Comparison of ENCODE assay signal across 9 mouse cellular contexts in the genomic region with DNA sequence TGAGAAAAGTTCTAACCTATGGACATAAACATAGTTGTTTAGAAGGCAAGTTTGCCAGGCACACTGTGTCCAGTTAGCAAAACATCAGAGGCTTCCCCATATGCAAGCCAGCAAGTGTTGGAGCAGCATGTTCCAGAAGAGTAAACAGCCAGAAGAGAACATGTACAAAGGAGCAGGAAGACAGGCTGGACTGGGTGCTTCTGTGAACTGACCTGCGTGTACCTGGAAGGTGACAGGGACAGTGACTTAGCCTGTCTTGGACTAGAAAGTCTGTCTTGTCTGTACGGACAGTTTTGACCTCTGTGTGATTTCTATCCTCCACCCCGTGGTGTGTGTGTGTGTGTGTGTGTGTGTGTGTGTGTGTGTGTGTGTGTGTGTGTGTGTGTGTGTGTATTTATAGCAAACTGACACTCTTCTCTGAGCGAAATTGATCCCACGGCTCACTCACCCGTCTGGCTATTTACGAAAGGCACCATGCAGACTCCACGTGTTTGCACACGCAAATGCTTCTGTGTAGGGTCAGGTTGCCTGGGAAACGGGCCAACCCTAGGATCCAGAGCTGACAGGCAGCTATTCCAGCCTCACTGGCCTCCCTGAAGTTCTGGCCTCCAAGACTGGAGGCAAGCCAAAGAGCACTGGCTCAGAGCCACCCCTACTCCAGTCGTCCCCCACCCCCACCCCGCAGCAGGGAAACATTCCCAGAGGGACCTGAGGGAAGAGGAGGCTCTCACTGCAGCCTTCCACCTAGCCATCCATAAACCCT. TPM values are rescaled to one million over a fixed set of nuclear protein-coding genes. Genes with fewer than 3 reads are reported as not detected.
DNase-seq lines count a peak whose midpoint lies in the region; ATAC-seq lines count a peak whose summit lies in the region.
"Had no signal": no experiment of that assay in that cellular context is flagged by ENCODE, and none has a peak within 500 bp of the region (broad histone marks: within the 10 kb centered on the region; RNA-seq: fewer than 3 reads in every experiment).

No protein-coding gene starts in this region.

- H3K36me3 ChIP-seq in hindbrain, embryonic 10.5 days, result no peaks in the 10 kb centered on the region
- no peaks in the 10 kb centered on the region for H3K36me3 ChIP-seq in liver, embryonic 16.5 days (ENCODE audit: control insufficient read depth, insufficient read depth)

- H3K9ac ChIP-seq in liver, embryonic 16.5 days (ENCODE audit: low read depth, low read length), result no peak overlapping the region

- H3K27me3 ChIP-seq in hindbrain, embryonic 10.5 days (ENCODE audit: insufficient read depth, poor library complexity, severe bottlenecking), result no peaks in the 10 kb centered on the region
- H3K27me3 ChIP-seq in liver, embryonic 16.5 days (ENCODE audit: control insufficient read depth, insufficient read depth, low read depth, low read length), result no peaks in the 10 kb centered on the region

- WGBS in hindbrain, embryonic 10.5 days, result 16% methylated on average over 12 of the region's 12 CpGs
- 53% methylated on average over 12 of the region's 12 CpGs for WGBS in liver, embryonic 16.5 days (ENCODE audit: insufficient replicate concordance)

- no peak overlapping the region for H3K4me3 ChIP-seq in hindbrain, embryonic 10.5 days
- no peak overlapping the region for H3K4me3 ChIP-seq in liver, embryonic 16.5 days (ENCODE audit: low read depth, low read length)

- peak; percentile 93 for ATAC-seq in liver, embryonic 16.5 days (ENCODE audit: low read depth)
- no peak for ATAC-seq in activated CD4-positive, CD25-positive, alpha-beta regulatory T cell, adult 4 months

- no peak overlapping the region for H3K4me2 ChIP-seq in liver, embryonic 16.5 days (ENCODE audit: low read depth, low read length)

- peaks cover 17% of the 10 kb centered on the region for H3K4me1 ChIP-seq in hindbrain, embryonic 10.5 days (replicated peaks)
- no peaks in the 10 kb centered on the region; the same call in 1 of the 2 replicates for H3K4me1 ChIP-seq in liver, embryonic 16.5 days (ENCODE audit: control insufficient read depth, low read depth, low read length)

- DNase-seq in thymus, adult 18-20 months, result peak; percentile 4 to 9
- no peak for DNase-seq in thymus, postnatal 25 days
- DNase-seq in frontal cortex, adult 2 months (ENCODE audit: extremely low spot score in 1 of 2, low spot score in 1 of 2), result peak; percentile 42 to 67
- peak; percentile 70 for DNase-seq in hindbrain, embryonic 10.5 days (ENCODE audit: low spot score)
- DNase-seq in layer of hippocampus, adult 8-10 months (ENCODE audit: low spot score in 2 of 2), result peak; percentile 68 to 74
- peak; percentile 77 for DNase-seq in ovary, postnatal 14 days (ENCODE audit: low spot score)

- peak overlapping the region; percentile 70 for H3K27ac ChIP-seq in hindbrain, embryonic 10.5 days
- peak overlapping the region; percentile 32 for H3K27ac ChIP-seq in liver, embryonic 16.5 days (ENCODE audit: low read length)

- H3K9me3 ChIP-seq in hindbrain, embryonic 10.5 days, result no peaks in the 10 kb centered on the region
- H3K9me3 ChIP-seq in liver, embryonic 16.5 days (replicated peaks; ENCODE audit: control insufficient read depth, low read length), result no peaks in the 10 kb centered on the region

RNA-seq across cellular contexts. Expression of a gene that starts 7.9 kb away (rescaled TPM):
- 20.5 and 21.2 TPM in 2 replicates for polyA plus RNA-seq in frontal cortex, adult 2 months (2012; rRNA removed)
- polyA plus RNA-seq in hindbrain, embryonic 10.5 days (2016; fragmentation: Nextera tagmentation; extraction: Ambion mirVana), result 6.4 and 10.6 TPM in 2 replicates
- total RNA-seq in layer of hippocampus, adult 8-10 months (2022), result 10 to 100 TPM; 28.8 to 33.0 (median 30.9) TPM
- 10.2 and 12.6 TPM in 2 replicates for polyA plus RNA-seq in liver, embryonic 16.5 days (2015; fragmentation: Nextera tagmentation; extraction: Ambion mirVana)
- 10 to 100 TPM; 10.9 to 12.0 TPM for polyA plus RNA-seq in activated CD4-positive, CD25-positive, alpha-beta regulatory T cell, adult 4 months (2017; shearing (Covaris generic))

RNA-seq across cellular contexts. Expression of a gene that starts 34.5 kb away (rescaled TPM):
- 273 and 311 TPM in 2 replicates for polyA plus RNA-seq in frontal cortex, adult 2 months (2012; rRNA removed)
- not detected in 2 replicates for polyA plus RNA-seq in hindbrain, embryonic 10.5 days (2016; fragmentation: Nextera tagmentation; extraction: Ambion mirVana)
- 100 to 1,000 TPM; 161 to 213 (median 178) TPM for total RNA-seq in layer of hippocampus, adult 8-10 months (2022)
- polyA plus RNA-seq in liver, embryonic 16.5 days (2015; fragmentation: Nextera tagmentation; extraction: Ambion mirVana), result not detected in 2 replicates
- polyA plus RNA-seq in activated CD4-positive, CD25-positive, alpha-beta regulatory T cell, adult 4 months (2017; shearing (Covaris generic)), result not detected
- total RNA-seq: hematopoietic stem cell, adult 5-6 weeks had no signal

Comparison
In these comparisons a context has a peak if more than half of its experiments do, and no peak if none do; other contexts are left out.
1. RNA of a gene that starts 34.5 kb away (polyA plus RNA-seq): 273 to 311 TPM in frontal cortex, adult 2 months; not detected in hindbrain, embryonic 10.5 days, not detected in liver, embryonic 16.5 days and not detected in activated CD4-positive, CD25-positive, alpha-beta regulatory T cell, adult 4 months; every median in the first group is over 100 times any median in the second.